Mouse (Mus musculus) MEL-GATA-1-ER (cell line): Measurements from ENCODE around the gene Ptpro.

Experiments used
- DNase-seq: peaks from one replicate; pipeline ENCODE4 v3.0.0-alpha.2; 2012; ENCODE audit warnings: low read depth; ENCODE audit errors: extremely low read depth

Ptpro gene

GRCm38 (mm10) chr6:137294973-137295820, 43.1 kb downstream of the Ptpro start:
- no peak for DNase-seq

- no peak for DNase-seq
These were observed 50.4 kb downstream of the Ptpro start for GRCm38 (mm10) chr6:137302561-137302960.

GRCm38 (mm10) chr6:137303824-137304223, 51.7 kb downstream of the Ptpro start:
- no peak for DNase-seq

- DNase-seq, result no peak
These were observed 63.1 kb downstream of the Ptpro start for GRCm38 (mm10) chr6:137315265-137315664.

GRCm38 (mm10) chr6:137316358-137316757, 64.2 kb downstream of the Ptpro start:
- DNase-seq, result no peak

GRCm38 (mm10) chr6:137317509-137317908, 65.4 kb downstream of the Ptpro start:
- DNase-seq, result no peak

GRCm38 (mm10) chr6:137318242-137318861, 66.2 kb downstream of the Ptpro start:
- DNase-seq, result no peak

- DNase-seq, result no peak
These were observed 67.5 kb downstream of the Ptpro start for GRCm38 (mm10) chr6:137319658-137320057.

- DNase-seq, result no peak
These were observed 75.6 kb downstream of the Ptpro start for GRCm38 (mm10) chr6:137327718-137328117.

- DNase-seq, result no peak
These were observed 76.1 kb downstream of the Ptpro start for GRCm38 (mm10) chr6:137328228-137328627.

- no peak for DNase-seq
These were observed 78.7 kb downstream of the Ptpro start for GRCm38 (mm10) chr6:137330782-137331181.

- DNase-seq, result no peak
These were observed 79.7 kb downstream of the Ptpro start for GRCm38 (mm10) chr6:137331826-137332225.

GRCm38 (mm10) chr6:137339071-137339470, 87.0 kb downstream of the Ptpro start:
- no peak for DNase-seq

GRCm38 (mm10) chr6:137343688-137344441, 91.7 kb downstream of the Ptpro start:
- no peak for DNase-seq

GRCm38 (mm10) chr6:137360166-137360565, 108.0 kb downstream of the Ptpro start:
- DNase-seq, result no peak

- no peak for DNase-seq
These were observed 110.1 kb downstream of the Ptpro start for GRCm38 (mm10) chr6:137362216-137362615.

- no peak for DNase-seq
These were observed 112.6 kb downstream of the Ptpro start for GRCm38 (mm10) chr6:137364681-137365080.

- DNase-seq, result no peak
These were observed 113.5 kb downstream of the Ptpro start for GRCm38 (mm10) chr6:137365637-137366036.

- no peak for DNase-seq
These were observed 118.6 kb downstream of the Ptpro start for GRCm38 (mm10) chr6:137370745-137371144.

GRCm38 (mm10) chr6:137371455-137371854, 119.3 kb downstream of the Ptpro start:
- DNase-seq, result no peak

GRCm38 (mm10) chr6:137373920-137374319, 121.8 kb downstream of the Ptpro start:
- DNase-seq, result no peak

GRCm38 (mm10) chr6:137382546-137382945, 130.4 kb downstream of the Ptpro start:
- DNase-seq, result no peak
